Mouse (Mus musculus) ES-Bruce4 (cell line): ENCODE results near the gene Gnaz. TPM values are rescaled to one million over a fixed set of nuclear protein-coding genes. Genes with fewer than 3 reads are reported as not detected.
"Not testable (repeated sequence)": the region's sequence is repeated elsewhere in the genome, so short reads cannot be mapped to it uniquely, and the experiment has no call there.

Source experiments
- H3K27ac ChIP-seq: 2 replicates; pipeline ENCODE4 v1.5.1; 2012; ENCODE audit warnings: low read length, inconsistent platforms; ENCODE audit not compliant: insufficient read depth
- H3K27me3 ChIP-seq: 2 replicates; pipeline ENCODE4 v1.6.1; 2012; ENCODE audit warnings: mild to moderate bottlenecking, low read length, inconsistent platforms; ENCODE audit not compliant: control insufficient read depth, poor library complexity, insufficient read depth, severe bottlenecking
- H3K36me3 ChIP-seq: 2 replicates; pipeline ENCODE4 v1.6.1; 2012; ENCODE audit warnings: inconsistent platforms, mild to moderate bottlenecking, low read length, moderate library complexity; ENCODE audit not compliant: control insufficient read depth, poor library complexity, insufficient read depth, severe bottlenecking
- H3K4me1 ChIP-seq: one replicate; pipeline ENCODE4 v1.8.1; 2011; ENCODE audit warnings: low read length; ENCODE audit not compliant: control insufficient read depth, insufficient read depth
- H3K4me3 ChIP-seq: 2 replicates; pipeline ENCODE4 v1.5.1; 2011; ENCODE audit warnings: low read depth, mild to moderate bottlenecking, low read length
- H3K9ac ChIP-seq: 2 replicates; pipeline ENCODE4 v1.6.1; 2012; ENCODE audit warnings: low read depth, mild to moderate bottlenecking, inconsistent platforms; ENCODE audit not compliant: poor library complexity, severe bottlenecking
- H3K9me3 ChIP-seq: replicated peaks from 2 replicates; pipeline ENCODE4 v1.6.1; 2012; ENCODE audit warnings: mild to moderate bottlenecking, low read length, inconsistent platforms; ENCODE audit not compliant: control insufficient read depth, poor library complexity, insufficient read depth, severe bottlenecking
- CTCF ChIP-seq: IDR thresholded peaks from one replicate; pipeline ENCODE4 v1.8.1; 2011; ENCODE audit warnings: low read depth, low read length
- EP300 ChIP-seq: IDR thresholded peaks from 2 replicates; pipeline ENCODE4 v1.6.1; 2011; ENCODE audit warnings: low read depth, low read length; ENCODE audit not compliant: insufficient read depth
- POLR2A ChIP-seq: IDR thresholded peaks from one replicate; pipeline ENCODE4 v1.8.1; 2011; ENCODE audit warnings: low read length; ENCODE audit not compliant: insufficient read depth
- polyA plus RNA-seq: library from polyadenylated mRNA; stranded (reverse); fragments of >200 nt; gene quantifications from 2 replicates; pipeline ENCODE4 v1.2.4, GENCODE M21; 2011; ENCODE audit warnings: low read depth; ENCODE audit not compliant: missing spikeins, insufficient read depth, insufficient read length

Gnaz gene
- polyA plus RNA-seq, 1 experiment, result 3.1 TPM

DNA sequence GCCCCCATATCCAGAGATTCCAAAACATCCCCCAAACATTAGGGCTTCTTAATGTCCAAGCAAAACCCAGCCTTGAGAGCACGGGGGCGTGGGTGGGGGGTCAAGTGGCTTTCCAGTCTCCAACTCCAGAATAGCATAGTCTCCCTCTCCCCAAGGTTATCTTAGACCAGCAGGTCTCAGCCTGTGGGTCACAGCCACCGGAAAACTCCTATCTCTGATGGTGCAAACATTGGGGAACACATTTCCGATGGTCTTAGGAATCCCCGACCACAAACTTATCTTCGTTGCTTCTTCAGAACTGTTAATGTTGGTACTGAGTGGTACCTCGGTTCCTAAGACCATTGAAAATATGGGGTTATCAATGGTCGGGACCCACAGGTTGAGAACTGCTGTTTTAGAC is 61.8 kb downstream of the Gnaz start:
- Histone ChIP-seq H3K36me3 (no peaks in the 10 kb centered on the region), H3K9me3 (no peaks in the 10 kb centered on the region), H3K9ac (no peak overlapping the region), H3K27ac (no peak overlapping the region), H3K4me3 (no peak overlapping the region), H3K4me1 (no peaks in the 10 kb centered on the region), H3K27me3 (no peaks in the 10 kb centered on the region)
- TF ChIP-seq EP300 (no peak), POLR2A (no peak), CTCF (no peak)

DNA sequence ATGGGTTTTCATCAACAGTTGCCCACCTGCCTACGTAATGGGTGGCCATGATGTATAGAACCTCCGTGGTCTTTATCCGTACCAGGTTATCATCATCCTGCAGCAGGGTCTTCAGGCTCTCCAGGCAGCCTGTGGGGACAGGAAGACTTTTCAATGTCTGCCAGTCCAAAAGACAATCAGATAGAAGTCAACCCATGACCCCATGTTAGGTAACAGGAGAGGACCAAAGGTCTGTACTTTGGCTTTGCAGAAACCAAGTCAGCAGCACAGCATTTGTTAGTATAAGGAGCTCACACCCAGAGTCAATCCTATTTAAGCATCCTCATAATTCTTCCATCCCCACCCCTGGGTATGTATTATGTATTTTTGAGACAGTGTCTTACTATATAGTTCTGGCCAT is 62.7 kb downstream of the Gnaz start:
- Histone ChIP-seq H3K27me3 (no peaks in the 10 kb centered on the region), H3K9ac (no peak overlapping the region), H3K9me3 (no peaks in the 10 kb centered on the region), H3K27ac (no peak overlapping the region), H3K4me3 (no peak overlapping the region), H3K4me1 (no peaks in the 10 kb centered on the region), H3K36me3 (no peaks in the 10 kb centered on the region)
- no peak for TF ChIP-seq POLR2A

DNA sequence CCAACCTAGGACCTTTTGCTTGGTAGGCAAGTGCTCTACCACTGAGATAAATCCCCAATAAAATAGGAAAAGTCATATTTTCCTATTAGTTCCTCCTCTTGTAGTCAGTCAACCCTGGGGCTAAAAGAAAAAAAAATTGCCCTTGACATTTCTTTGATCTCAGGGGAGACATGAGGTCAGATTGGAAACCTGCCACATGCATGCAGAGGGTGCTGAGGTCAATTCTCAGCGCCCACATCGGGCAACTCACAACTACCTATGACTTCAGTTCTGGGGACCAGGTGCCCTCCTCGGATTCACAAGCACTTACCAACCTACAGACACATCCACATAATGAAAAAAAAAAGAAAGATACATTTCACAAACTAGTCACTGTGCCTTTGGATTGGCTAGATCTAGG is 63.3 kb downstream of the Gnaz start:
- H3K9ac ChIP-seq, result no peak overlapping the region
- H3K27ac ChIP-seq, result no peak overlapping the region
- no peak overlapping the region for H3K4me3 ChIP-seq
- H3K4me1 ChIP-seq, result no peaks in the 10 kb centered on the region
- H3K9me3 ChIP-seq, result no peaks in the 10 kb centered on the region
- no peak for TF ChIP-seq CTCF
- no peak for TF ChIP-seq POLR2A
- no peak for TF ChIP-seq EP300
- H3K27me3 ChIP-seq, result no peaks in the 10 kb centered on the region
- H3K36me3 ChIP-seq, result no peaks in the 10 kb centered on the region

GRCm38 (mm10) chr10:75031345-75032114 is 64.6 kb downstream of the Gnaz start:
- H3K4me3 ChIP-seq, result no peak overlapping the region
- H3K36me3 ChIP-seq, result no peaks in the 10 kb centered on the region
- no peaks in the 10 kb centered on the region for H3K27me3 ChIP-seq
- TF ChIP-seq POLR2A (no peak), CTCF (no peak), EP300 (no peak)
- H3K4me1 ChIP-seq, result no peaks in the 10 kb centered on the region
- no peaks in the 10 kb centered on the region for H3K9me3 ChIP-seq
- no peak overlapping the region for H3K27ac ChIP-seq
- H3K9ac ChIP-seq, result no peak overlapping the region

GRCm38 (mm10) chr10:75032395-75032794 is 65.4 kb downstream of the Gnaz start, which contains the start of gene Rsph14:
Gene Rsph14 (minus strand): TSS chr10:75032586.
- Histone ChIP-seq H3K9me3 (no peaks in the 10 kb centered on the region), H3K27me3 (no peaks in the 10 kb centered on the region), H3K36me3 (no peaks in the 10 kb centered on the region), H3K27ac (no peak within 1 kb of the TSS), H3K4me1 (no peaks in the 10 kb centered on the region), H3K9ac (no peak within 1 kb of the TSS), H3K4me3 (no peak within 1 kb of the TSS)
- TF ChIP-seq EP300, result no peak
- no peak for TF ChIP-seq CTCF
- TF ChIP-seq POLR2A, result no peak

GRCm38 (mm10) chr10:75036883-75037379 is 70.0 kb downstream of the Gnaz start, which contains the start of gene Rab36:
Gene Rab36 (plus strand): TSS chr10:75037058.
- TF ChIP-seq EP300 (no peak), POLR2A (no peak), CTCF (no peak)
- H3K9me3 ChIP-seq, result no peaks in the 10 kb centered on the region
- H3K36me3 ChIP-seq, result no peaks in the 10 kb centered on the region
- no peaks in the 10 kb centered on the region for H3K27me3 ChIP-seq
- peak within 1 kb of the TSS; percentile 22 for H3K4me3 ChIP-seq
- no peak within 1 kb of the TSS for H3K27ac ChIP-seq
- peaks cover 1% of the 10 kb centered on the region for H3K4me1 ChIP-seq
- no peak within 1 kb of the TSS for H3K9ac ChIP-seq

GRCm38 (mm10) chr10:75042060-75042459 is 75.1 kb downstream of the Gnaz start:
- H3K9me3 ChIP-seq, H3K4me1 ChIP-seq, H3K27ac ChIP-seq, H3K9ac ChIP-seq, H3K36me3 ChIP-seq, H3K27me3 ChIP-seq, H3K4me3 ChIP-seq: not testable (repeated sequence)
